Mouse (Mus musculus) liver, embryonic 18 days (tissue): Measurements from ENCODE around the gene Defa31. TPM values are rescaled to one million over a fixed set of nuclear protein-coding genes. Genes with fewer than 3 reads are reported as not detected.

Experiments
- polyA plus RNA-seq: library from polyadenylated mRNA; depleted of rRNA; stranded (reverse); fragments of >200 nt; gene quantifications from 2 replicates; pipeline ENCODE4 v1.2.3, GENCODE M21; 2012; rRNA removed

Defa31 gene
- polyA plus RNA-seq = not detected in 2 replicates

DNA sequence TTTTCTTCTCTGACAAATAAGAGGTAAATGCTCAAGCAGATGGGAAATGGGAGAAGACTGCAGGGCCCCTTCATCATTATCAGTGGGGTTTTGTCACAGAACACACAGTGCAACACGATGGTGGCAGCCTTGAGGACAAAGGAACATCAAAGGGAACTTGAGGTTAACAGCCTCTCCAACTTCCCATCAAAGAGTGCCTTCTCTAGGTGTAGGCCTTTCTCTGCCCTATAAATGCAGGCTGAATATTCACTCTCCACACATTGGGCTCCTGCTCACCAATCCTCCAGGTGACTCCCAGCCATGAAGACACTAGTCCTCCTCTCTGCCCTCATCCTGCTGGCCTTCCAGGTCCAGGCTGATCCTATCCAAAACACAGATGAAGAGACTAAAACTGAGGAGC, at the start of gene Defa31:
Defa31 (plus strand) TSS at position 301 of the 400 bp plus-strand sequence.

DNA sequence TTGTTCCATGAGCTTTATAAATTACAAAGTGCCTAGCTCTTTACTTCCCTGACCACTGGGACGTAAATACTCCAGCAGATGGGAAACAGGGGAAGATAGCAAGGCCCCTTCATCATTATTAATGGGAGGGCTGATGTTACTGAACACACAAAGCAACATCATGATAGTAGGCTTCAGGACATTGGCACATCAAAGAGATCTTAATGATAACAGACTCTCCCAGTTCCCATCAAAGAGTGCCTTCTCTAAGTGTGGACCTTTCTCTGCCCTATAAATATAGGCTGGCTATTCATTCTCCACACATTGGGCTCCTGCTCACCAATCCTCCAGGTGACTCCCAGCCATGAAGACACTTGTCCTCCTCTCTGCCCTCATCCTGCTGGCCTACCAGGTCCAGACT, 29.4 kb upstream of the Defa31 start, which contains the start of gene Defa22:
Defa22 (plus strand) TSS at position 301 of the 400 bp plus-strand sequence.

DNA sequence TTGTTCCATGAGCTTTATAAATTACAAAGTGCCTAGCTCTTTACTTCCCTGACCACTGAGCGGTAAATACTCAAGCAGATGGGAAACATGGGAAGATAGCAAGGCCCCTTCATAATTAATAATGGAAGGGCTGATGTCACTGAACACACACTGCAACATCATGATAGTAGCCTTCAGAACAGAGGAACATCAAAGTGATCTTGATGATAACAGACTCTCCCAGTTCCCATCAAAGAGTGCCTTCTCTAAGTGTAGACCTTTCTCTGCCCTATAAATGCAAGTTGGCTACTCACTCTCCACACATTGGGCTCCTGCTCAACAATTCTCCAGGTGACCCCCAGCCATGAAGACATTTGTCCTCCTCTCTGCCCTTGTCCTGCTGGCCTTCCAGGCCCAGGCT, 9.8 kb downstream of the Defa31 start, which contains the start of gene Gm15293:
Gm15293 (plus strand) TSS at position 301 of the 400 bp plus-strand sequence.

Other genes starting within 250 kb of the Defa31 start
- not detected in 2 replicates for gene AY761185, start 246.9 kb upstream of the Defa31 start, polyA plus RNA-seq
- gene Defa21, start 166.1 kb upstream of the Defa31 start, polyA plus RNA-seq = not detected in 2 replicates
- not detected in 2 replicates for gene Defa23, start 136.6 kb upstream of the Defa31 start, polyA plus RNA-seq
- not detected in 2 replicates for gene Defa35, start 126.6 kb upstream of the Defa31 start, polyA plus RNA-seq
- gene Defa25, start 107.2 kb upstream of the Defa31 start, polyA plus RNA-seq = not detected in 2 replicates
- not detected in 2 replicates for gene Gm14851, start 95.6 kb upstream of the Defa31 start, polyA plus RNA-seq
- not detected in 2 replicates for gene Defa30, start 57.0 kb upstream of the Defa31 start, polyA plus RNA-seq
- not detected in 2 replicates for gene Defa22, start 29.3 kb upstream of the Defa31 start, polyA plus RNA-seq
- not detected in 2 replicates for gene Gm15293, start 9.9 kb downstream of the Defa31 start, polyA plus RNA-seq
- gene Gm15292, start 58.1 kb downstream of the Defa31 start, polyA plus RNA-seq = not detected in 2 replicates
- gene Defa27, start 123.9 kb downstream of the Defa31 start, polyA plus RNA-seq = not detected in 2 replicates
- gene Defa29, start 135.4 kb downstream of the Defa31 start, polyA plus RNA-seq = not detected in 2 replicates
- not detected in 2 replicates for gene Defa2, start 186.9 kb downstream of the Defa31 start, polyA plus RNA-seq
- gene Defa33, start 200.2 kb downstream of the Defa31 start, polyA plus RNA-seq = not detected in 2 replicates
- gene Defa36, start 235.8 kb downstream of the Defa31 start, polyA plus RNA-seq = not detected in 2 replicates